Mouse (Mus musculus): ENCODE measurements at regions not wholly inside any gene's neighbourhood (a gene's known extent, or its start where the extent isn't known, plus 50 kb on each side); places are given as distances from the start of the nearest gene placed in this dataset.
"Not testable (repeated sequence)": the region's sequence is repeated elsewhere in the genome, so short reads cannot be mapped to it uniquely, and the experiment has no call there.

DNA sequence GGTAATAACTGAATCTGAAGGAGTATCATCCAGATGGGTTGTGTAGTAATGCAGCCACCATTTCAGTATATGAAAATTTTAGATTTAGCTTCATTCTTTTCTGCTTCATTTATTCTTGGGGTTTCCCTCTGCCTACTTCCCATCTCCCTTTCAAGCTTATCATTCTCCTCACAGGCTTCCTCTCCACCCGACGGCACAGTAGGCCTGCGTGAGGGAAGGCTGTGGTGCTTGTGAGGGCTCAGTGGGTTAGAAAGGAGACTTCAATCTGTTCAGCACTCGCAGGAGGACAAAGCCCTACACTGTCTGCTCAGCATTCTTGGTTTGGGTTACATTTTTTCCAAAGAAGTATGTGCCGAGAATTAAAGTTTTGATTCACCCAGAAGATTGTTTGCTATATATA is 804.2 kb upstream of the Olfr1507 start:
- DNase-seq; intact Hi-C loops (cut with DNase I): not testable (repeated sequence)

DNA sequence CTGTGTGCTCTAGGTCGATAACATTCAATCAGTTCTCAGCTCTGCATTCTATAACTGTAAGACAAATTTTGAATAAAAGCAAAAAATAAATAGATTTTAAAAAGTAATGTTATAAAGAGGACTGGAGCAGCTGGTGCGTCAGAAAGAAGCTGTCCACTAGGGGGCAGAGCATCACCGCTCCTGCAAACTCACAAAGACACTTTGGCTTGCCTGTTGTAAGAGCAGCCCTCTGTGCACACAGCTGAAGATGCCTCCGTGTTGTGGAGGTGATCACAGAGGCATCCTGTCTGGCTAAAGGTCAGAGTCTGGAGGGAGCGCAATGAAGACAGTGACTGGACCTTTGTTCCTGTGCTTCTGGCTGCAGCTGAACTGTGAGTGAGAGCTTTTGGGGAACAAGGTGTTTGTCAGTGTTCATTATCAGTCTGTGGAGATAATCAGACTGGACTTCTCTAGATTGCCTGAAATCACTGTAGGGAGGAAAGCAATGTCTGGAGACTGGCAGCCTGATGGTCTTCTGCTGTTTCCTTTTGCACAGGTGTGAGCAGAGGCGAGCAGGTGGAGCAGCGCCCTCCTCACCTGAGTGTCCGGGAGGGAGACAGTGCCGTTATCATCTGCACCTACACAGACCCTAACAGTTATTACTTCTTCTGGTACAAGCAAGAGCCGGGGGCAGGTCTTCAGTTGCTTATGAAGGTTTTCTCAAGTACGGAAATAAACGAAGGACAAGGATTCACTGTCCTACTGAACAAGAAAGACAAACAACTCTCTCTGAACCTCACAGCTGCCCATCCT is 788.0 kb upstream of the Olfr1507 start:
- intact Hi-C loops (cut with DNase I); DNase-seq: not testable (repeated sequence)

DNA sequence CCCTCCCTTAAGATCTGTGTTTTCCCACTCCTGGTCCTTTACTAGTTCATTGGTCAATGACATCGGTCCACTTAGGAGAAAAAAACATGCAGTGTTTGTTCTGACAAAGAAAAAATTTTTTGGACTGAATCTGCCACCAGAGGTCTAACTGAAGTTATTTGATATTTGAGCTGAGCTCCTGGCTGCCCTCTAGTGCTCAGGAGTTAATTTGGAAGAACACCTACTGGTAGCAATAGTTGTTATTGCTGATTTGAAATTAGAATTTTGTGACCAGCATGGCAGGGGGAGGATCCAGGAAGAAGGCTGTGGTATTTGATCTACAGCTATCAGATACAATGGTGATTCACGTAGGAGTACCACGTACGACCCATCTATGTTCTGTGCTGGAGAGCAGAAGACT is 777.7 kb upstream of the Olfr1507 start:
- DNase-seq, result not testable (repeated sequence)

DNA sequence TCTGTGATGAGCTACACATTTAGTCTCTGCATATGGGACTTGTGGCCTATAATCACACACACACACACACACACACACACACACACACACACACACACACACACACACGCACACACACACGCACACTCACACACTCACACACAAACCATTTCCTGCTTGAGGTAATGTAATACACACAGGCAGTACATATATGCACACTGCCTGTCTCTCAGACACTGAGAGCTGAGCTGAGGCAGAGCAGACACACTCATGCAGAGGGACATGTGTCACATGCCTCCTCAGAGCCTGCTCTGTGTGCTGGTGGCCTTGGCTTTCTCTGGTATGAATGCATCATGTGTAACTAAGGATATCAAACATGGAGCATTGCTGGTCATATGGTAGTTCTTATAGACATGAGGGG is 772.1 kb upstream of the Olfr1507 start:
- DNase-seq; intact Hi-C loops (cut with DNase I): not testable (repeated sequence)

More for the DNA sequence above, 777.7 kb upstream of the Olfr1507 start:
- intact Hi-C loops (cut with DNase I), result not testable (repeated sequence)

DNA sequence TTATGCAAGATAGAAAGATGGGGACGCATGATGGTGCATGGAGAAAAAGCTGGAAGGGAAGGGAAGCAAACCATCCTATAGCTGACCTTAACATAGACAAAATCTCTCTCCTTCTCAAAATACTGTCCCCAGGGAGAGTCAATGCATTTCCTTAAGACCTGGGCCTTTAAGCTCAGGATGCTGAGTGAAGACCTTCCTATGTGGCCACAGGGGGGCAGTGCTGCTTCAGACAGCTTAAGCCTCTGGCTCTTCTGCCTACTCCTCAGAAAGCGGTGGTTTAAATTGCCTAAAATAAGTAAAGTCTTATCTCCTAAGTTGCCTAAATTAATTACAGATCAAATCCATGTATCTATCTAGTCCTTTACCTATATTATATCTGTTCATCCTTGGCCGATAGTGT is 760.4 kb upstream of the Olfr1507 start:
- intact Hi-C loops (cut with DNase I); DNase-seq: not testable (repeated sequence)

DNA sequence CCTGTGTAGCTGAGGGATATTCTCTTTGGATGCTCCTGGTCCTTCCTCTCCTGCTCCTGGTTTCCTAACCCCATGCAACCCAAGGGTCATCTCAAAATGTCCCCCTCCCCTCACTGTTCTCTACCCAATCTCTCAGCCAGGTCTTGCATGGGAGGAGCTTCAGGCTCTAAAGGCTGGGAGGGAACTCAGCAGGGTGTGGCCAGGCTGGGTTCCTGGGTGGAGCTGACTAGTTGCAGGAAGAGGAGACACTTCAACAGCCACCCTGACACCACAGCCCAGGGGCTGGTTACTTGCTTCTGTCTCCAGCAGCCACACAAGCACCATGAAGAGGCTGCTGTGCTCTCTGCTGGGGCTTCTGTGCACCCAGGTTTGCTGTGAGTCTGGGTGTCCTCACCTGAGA is 757.9 kb upstream of the Olfr1507 start:
- intact Hi-C loops (cut with DNase I); DNase-seq: not testable (repeated sequence)

DNA sequence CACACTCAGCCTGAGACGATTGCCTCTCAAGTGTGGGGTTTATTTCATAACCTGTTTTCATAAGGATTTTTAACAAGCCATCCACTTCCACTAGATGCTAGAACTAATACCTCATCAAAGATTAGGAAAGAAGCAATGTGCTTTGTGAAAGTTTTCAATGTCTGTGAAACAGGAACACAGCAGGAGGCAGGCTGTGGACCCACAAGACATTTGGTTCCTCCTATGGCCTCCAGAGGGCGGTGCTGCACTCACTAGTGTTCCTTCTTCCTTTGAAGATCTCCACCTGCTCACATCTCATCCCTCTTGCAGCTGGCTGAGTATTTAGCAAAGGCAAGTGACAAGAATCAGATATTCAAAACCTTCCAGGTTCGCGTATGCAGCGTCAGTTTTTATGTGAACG is 735.6 kb upstream of the Olfr1507 start:
- DNase-seq, result not testable (repeated sequence)

DNA sequence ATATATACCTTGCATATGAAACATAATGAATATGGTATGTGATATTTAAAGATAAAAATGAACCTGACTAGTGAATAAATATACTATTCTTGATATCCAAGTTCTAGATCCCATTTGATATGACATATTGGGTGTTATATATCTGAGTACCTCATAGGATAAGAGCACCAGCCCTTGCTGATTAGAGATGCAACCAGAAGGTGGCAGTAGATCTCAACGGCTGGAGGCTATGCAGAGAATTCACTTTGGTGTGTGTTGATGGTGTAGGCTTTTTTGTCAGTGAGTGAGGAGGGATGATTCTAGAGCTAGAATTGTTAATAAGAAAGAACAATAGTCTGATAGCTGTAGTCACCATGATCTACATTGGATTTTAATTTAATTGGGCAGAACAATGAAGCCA is 729.2 kb upstream of the Olfr1507 start:
- intact Hi-C loops (cut with DNase I); DNase-seq: not testable (repeated sequence)

More for the DNA sequence above, 735.6 kb upstream of the Olfr1507 start:
- intact Hi-C loops (cut with DNase I), result not testable (repeated sequence)

DNA sequence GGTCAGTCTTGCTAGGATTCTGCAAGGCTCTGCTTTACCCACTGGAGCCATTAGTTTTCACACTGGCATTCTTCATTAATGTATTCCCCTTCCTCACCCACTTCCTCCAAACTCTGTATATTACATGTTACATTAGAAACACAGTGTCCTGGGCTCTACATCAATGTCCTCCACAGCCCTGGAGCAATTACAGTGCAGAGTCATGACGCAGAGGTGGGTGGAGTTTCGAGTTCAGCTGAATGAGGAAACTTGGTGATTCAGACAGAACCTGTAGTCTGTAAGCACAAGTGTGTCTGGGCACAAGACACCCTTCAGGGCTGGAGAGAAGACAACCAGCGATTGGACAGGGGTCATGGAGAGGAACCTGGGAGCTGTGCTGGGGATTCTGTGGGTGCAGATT is 715.0 kb upstream of the Olfr1507 start:
- DNase-seq; intact Hi-C loops (cut with DNase I): not testable (repeated sequence)

DNA sequence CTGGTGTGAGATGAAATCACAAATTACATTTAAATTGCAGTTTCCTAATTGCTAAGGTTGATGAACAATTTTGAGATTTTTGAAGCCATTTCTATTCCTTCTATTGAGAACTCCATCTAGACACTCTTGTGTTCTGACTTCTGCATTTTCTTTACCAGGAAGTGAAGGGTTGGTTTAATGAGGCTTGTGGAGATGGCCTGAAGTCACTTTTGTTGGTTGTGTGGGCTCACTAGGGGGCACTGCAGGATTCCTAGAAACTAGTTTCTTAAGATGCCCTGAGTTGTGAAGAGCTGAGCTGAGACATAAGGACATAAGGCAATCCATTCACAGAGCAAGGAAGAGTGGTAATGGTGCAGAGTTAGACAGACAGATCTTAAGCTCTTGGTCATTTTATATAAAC is 713.7 kb upstream of the Olfr1507 start:
- intact Hi-C loops (cut with DNase I), result not testable (repeated sequence)

DNA sequence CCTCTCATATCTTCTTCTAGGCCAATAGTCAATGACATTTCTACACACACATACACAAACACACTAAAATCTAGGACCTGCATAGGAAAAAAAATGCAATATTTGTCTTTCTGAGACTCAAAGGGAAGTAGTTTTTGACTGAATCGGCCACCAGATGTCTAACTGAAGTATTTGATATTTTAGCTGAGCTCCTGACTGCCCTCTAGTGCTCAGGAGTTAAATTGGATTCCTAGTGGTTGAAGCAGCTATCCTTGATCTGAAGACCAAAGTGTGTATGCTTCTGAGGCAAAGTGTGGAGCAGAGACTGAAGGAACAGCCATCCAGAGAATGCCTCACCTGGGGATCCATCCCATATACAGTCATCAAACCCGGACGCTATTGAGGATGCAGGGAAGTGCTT is 695.4 kb upstream of the Olfr1507 start:
- intact Hi-C loops (cut with DNase I); DNase-seq: not testable (repeated sequence)

More for the DNA sequence above, 713.7 kb upstream of the Olfr1507 start:
- not testable (repeated sequence) for DNase-seq

DNA sequence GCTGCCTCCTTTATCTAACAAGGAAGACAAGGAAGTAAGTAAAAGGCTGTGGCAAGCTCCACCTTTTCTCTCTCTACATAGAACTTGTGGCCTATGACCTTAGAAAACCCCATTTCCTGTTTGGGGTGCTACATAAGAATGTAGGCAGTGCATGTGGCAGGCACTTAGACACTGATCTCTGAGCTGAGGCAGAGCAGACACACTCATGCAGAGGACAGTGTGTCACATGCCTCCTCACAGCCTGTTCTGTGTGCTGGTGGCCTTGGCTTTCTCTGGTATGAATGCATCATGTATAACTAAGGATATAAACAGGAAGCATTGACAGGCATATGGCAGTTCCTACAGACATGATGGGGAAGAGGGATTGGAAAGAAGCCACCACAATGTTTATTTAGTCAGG is 678.5 kb upstream of the Olfr1507 start:
- DNase-seq; intact Hi-C loops (cut with DNase I): not testable (repeated sequence)

DNA sequence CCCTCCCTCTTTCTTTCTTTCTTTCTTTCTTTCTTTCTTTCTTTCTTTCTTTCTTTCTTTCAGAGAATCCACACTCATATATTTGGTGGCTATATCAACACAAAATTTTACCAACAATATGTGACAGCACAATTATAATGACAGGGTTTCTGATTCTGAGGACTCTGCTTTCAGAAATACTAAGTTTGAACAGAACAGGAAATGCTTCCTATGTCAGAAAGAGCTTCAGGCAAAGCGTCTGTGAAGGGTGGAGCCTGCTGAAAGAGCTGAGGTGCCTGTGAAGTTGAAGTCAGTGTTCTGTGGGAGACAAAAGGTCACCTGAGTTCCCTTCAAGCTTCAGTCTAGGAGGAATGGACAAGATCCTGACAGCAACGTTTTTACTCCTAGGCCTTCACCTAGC is 670.8 kb upstream of the Olfr1507 start:
- DNase-seq; intact Hi-C loops (cut with DNase I): not testable (repeated sequence)

DNA sequence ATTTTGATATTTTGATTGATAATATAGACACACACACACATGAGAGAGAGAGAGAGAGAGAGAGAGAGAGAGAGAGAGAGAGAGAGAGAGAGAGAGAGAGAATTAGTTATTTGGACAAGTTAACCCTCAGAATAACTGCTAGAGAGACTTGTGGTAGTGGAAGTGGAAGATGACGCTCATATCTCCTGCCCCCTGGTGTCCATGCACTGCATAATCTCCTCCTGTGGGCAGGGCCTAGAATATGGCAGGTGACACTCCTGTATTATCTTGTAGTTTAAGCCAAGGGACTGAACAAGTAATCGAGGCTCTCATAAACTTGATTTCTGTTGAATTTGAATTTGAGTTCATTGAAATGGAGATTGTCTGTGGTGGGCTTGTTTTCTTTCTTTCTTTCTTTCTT is 663.5 kb upstream of the Olfr1507 start:
- intact Hi-C loops (cut with DNase I); DNase-seq: not testable (repeated sequence)

DNA sequence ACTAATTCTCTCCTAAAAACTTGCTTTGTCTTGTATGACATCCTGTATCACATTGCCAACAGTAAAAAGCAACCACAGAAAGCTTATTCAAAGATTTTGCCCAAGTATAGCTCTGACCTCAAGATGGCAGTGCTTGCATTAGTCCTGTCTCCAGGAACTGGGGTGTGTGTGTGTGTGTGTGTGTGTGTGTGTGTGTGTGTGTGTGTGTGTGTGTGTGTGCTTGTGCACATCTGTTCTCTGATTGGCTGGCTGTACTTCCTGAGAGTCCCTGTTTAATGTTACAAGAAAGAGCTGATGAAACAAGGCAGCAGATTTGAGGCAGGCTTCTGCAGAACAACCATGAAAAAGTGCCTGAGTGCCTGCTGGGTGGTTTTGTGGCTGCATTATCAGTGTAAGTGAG is 639.2 kb upstream of the Olfr1507 start:
- DNase-seq; intact Hi-C loops (cut with DNase I): not testable (repeated sequence)

DNA sequence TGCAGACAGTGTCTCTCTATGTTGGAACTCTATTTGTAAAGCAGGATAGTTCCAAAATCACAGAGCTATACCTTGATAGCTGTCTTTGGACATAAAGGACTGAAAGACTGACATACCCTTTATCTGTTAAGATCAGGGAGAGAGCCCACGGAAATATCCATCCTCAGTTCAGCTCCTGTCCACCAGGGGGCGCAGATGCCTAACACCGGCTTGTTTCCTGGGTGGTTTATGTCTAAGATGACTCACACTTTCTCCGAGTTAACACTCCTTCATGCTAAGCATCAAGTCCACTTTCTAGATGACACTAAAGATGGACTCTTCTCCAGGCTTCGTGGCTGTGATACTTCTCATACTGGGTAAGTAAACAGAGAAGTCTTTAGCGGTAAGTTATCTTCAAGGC is 636.8 kb upstream of the Olfr1507 start:
- intact Hi-C loops (cut with DNase I); DNase-seq: not testable (repeated sequence)

DNA sequence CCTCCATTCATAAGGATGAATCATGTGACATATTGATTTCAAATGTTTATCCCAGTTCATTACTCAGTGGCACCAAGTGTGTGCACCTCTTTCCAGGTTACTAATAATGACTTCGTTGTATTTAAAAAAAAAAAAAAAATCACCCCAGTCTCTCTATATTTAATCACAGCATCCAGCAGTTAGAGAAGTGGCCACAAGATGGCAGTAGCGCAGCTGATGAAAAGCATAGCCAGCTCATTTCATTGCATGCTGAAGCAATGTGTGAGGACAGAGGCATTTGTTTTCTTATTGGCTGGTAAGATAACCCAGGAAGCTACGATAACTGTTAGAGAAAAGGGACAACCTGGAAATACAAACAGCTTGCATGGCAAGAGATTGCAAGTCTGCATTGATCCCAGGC is 626.2 kb upstream of the Olfr1507 start:
- DNase-seq; intact Hi-C loops (cut with DNase I): not testable (repeated sequence)

DNA sequence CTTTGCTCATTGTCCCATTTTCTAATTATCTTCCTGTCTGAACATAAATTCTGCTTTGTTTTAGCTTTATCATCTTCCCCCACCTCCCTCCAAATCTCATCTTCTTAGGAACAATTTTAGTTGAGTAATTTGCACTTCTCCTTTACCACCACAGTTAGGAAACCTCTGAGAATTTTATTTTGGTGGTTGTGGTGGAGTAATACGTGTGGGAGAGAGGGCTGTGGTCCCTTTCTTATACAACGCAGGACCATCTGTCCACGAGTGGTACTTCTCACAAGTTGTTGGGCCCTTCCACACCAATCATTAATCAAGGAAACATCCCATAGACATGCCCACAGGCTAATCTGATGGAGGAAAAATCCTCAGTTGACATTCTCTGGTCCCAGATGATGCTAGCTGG is 614.2 kb upstream of the Olfr1507 start:
- intact Hi-C loops (cut with DNase I); DNase-seq: not testable (repeated sequence)

DNA sequence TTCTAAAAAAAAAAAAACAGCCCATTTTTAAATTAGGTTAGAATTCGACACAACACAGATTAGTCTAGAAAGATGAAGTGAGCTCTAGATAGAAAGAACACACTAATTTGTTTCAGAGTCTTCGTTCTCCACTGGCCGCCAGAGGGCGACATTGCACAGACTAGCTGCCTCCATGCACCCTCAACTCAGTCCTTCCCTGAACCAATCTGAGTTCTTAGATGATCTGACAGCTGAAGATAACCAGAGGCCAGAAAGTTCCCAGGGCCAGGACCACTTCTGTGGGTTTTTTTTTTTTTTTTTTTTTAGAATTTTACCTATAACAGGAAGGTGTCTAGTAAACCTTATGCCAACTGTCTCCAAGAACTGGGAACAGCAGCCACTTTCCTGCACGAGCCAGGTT is 605.8 kb upstream of the Olfr1507 start:
- intact Hi-C loops (cut with DNase I); DNase-seq: not testable (repeated sequence)

DNA sequence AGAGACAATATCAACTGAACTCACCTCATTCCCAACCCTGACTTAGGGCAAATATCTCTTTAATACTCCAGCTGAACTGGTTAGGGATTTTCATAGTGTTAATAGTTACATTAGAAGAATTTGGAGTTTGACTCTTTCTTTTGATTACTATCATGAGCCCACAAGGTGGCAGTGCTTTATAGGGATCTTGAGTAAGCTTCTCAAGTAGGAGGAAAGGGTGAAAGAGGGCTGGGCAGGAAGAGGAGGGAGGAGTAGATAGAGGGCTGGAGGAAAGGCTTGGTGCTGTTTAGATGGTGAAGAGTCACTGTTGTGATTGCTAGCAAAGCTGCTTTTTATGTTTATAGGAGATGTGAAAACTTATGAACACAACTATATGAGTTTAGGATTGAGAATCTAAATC is 595.4 kb upstream of the Olfr1507 start:
- intact Hi-C loops (cut with DNase I), result not testable (repeated sequence)

DNA sequence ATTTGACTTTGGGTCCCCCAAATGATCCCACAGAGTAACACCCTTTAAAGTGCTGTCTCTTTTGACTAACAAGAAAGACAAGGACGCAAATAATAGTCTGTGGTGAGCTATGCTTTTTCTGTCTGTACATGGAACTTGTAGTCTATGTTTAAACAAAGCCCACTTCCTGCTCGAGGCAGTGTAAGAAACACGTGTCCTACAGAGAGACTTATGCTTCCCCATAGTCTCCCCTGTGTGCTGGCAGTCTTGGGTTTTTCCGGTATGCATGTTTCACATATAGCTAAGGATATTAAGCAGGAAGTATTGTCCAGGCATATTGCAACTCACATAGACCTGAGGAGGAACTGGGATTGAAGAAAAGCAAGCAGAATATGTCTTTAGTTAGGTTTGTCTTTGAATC is 586.3 kb upstream of the Olfr1507 start:
- DNase-seq; intact Hi-C loops (cut with DNase I): not testable (repeated sequence)

More for the DNA sequence above, 595.4 kb upstream of the Olfr1507 start:
- DNase-seq, result not testable (repeated sequence)

Measured in gastrocnemius, postnatal 36 days (tissue).